Mouse (Mus musculus): ENCODE measurements around the gene Fam160b1.

Gene Fam160b1

DNA sequence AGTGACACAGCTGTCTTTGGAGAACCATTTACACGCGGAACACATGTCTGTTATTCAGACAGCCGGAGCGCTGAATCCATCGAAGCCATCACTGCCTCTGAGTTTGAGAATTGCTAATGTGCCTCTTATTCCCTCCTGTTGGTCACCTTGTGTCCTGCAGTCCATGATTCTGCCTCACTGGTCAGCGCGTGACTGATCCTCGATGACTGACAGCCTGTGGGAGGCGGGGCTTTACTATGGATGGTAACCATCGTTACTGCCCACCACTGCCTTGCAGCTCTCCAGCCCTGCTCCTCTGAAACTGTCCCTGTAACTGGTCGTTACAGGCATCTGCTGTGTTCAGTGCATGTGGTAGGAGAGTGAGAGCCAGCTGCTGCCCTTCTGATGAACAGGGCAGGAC lies 15.3 kb downstream of the Fam160b1 start:
- no peak for TF ChIP-seq GATA4 (IDR thresholded peaks at IDR 0.05; ENCODE audit: insufficient replicate concordance, low read length)

DNA sequence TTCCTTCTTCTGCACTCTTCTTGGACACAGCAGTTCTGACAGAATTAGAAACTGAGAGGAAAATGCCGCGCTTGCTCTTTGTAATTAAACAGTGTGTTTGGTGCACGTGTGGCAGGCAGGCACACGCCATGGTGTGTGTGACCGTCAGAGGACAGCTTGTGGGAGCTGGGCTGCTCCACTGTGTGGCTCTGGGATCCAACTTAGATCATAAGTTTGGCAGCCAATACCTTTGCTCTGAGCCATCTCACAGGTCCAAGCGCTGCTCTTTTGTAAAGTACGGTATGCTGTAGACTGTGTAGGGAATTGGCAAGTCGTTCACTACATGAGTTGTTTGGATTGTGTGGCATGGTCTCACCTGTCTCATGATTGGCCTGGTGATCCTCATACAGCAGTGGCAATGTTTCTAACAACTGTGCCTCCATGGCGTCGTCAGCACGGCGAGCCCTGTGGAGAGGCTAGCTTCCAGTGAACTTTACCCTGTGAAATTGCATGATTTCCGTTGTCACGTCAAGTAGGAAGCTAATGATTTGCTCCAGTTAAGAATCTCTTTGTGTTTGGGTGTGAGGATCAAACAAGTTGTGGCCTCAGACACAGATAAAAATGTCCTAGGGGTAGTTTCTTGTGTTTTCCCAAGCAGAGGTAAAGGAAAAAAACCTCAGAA lies 16.7 kb downstream of the Fam160b1 start:
- no peak for TF ChIP-seq GATA4 (IDR thresholded peaks at IDR 0.05; ENCODE audit: insufficient replicate concordance, low read length)

DNA sequence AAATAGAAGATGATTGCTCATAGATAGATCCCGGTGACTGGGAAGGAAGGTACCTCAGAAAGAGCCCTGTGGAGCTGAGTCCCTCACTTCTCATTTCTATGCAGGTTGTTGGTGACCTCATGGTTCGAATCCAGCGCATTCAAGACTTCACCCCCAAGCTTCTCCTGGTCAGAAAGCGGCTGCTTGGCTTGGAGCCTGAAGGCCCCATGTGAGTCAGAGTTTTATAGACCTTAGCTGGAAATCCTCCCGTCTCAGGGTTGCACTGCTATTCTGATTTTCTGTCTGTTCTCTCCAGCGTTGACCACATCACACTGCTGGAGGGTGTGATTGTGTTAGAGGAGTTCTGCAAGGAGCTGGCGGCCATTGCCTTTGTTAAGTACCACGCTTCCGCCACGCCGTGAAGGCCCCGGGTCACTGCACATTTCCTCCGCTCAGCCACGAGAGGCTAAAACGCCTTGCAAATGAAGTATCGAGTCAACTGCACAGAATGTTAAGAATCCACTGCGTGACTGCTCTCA lies 25.8 kb downstream of the Fam160b1 start:
- no peak for TF ChIP-seq GATA4 (IDR thresholded peaks at IDR 0.05; ENCODE audit: insufficient replicate concordance, low read length)

DNA sequence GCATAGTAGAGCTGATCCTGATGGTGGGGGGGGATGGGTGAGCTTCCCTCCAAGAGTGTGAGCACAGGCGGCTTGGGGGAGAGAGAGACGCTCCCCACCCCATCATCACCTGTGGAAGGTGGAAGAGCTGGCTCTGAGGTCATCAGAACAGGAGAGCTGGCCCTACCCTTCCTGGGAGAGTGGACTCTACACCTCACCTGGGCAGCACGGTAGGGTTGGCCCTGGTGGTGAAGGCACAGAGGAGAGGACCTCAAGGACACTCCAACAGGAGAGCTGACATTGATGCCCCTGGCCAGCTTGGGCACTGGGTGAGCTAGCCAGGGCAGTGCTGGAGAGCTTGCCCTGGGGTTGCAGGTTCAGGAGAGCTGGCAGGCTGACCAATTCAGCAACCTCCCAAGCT lies 31.1 kb downstream of the Fam160b1 start:
- no peak for TF ChIP-seq GATA4 (IDR thresholded peaks at IDR 0.05; ENCODE audit: insufficient replicate concordance, low read length)

DNA sequence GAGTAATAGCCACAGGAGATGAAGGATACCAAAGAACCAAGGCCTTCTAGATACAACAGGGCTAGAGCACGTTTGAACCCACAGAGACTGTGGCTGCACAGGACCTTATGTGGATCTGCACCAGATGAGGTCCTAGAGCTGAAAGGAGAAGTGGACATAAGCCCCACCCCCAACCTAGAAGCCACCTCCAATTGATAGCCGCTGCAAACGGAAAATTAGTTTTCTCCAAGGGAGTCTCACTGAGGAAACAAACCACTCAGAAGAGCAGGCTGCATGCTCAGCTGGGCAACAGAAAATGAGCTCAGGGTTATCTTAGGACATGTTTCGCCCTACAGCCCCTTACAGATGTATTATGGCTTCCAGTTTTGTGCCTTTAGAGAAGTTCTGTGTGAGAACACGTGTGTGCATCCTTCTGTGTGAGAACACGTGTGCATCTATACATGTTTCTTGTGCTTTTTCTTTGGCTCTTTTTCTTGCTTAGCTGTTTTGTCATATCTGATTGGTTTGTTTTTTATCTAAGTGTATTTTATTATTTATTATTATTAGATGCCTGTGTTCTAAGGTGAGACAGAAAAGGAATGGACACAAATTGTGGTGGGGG lies 33.0 kb downstream of the Fam160b1 start:
- no peak for TF ChIP-seq GATA4 (IDR thresholded peaks at IDR 0.05; ENCODE audit: insufficient replicate concordance, low read length)

DNA sequence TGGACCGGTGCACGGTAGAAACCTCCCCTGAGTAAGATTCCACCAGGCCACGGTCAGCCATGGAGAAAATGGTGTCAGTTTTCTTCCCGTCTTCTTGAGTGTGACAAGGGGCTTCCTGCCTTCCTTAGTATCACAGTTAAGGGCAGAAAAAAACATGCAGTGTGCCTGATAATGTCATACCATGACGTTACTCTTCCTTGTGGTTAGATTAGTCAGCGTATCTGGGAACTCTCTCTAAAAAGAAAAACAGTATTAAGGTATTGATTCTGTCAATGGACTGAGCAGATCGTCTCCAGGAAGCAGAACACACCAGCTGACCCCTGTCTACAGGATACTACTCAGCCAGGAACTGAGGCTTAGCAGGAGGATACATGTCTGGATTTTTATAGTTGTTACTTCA lies 36.1 kb downstream of the Fam160b1 start:
- TF ChIP-seq GATA4 (IDR thresholded peaks at IDR 0.05; ENCODE audit: insufficient replicate concordance, low read length), result no peak

DNA sequence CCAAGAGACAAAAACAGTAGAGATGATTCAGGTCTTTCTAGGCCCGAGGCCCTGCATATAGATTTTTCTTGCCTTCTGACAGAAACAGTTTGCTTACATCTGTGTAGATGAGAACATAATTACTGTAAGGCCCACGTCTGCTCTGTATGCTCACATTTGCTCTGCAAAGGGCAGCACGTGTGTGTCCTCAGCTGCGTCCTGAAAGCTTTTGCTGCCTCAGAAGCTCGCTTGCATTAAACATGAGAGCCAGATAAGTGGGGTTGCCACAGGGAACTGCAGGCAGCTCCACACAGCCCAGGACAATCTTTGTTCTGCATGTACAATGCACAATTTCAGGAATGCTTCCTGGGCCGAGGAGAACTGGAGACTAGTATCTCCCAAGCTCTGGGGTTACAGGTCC lies 41.9 kb downstream of the Fam160b1 start:
- no peak for TF ChIP-seq GATA4 (IDR thresholded peaks at IDR 0.05; ENCODE audit: insufficient replicate concordance, low read length)

DNA sequence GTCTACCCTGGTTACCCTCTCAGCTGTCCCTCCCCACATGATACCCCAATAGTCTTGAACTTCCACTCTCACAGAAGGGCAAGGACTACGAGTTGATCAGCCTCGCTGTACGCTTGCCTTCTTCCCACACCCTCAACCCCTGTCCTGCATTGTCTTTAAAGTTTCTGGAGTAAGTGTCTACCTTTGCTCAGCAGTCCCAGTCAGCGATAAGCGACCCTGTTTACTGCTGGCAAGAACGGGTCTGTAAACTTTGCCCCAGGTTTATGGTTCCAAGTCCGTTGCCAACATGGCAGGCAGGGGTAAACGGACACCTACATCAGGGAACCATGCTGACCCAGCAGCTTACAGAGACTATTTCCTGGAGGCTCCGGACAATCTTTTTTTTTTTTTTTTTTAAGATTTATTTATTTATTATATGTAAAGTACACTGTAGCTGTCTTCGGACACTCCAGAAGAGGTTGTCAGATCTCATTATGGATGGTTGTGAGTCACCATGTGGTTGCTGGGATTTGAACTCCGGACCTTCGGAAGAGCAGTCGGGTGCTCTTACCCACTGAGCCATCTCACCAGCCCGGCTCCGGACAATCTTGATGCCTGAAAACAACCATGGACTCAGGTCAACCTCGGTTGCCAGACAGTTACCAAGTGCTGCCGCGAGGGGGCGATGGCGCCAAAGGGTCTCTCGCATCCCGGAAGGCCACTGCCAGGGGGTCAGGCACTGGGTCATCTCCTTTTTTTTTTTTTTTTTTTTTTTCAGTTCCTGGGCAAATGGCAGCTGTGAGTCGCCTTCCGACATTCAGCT lies 43.4 kb downstream of the Fam160b1 start:
- TF ChIP-seq GATA4 (IDR thresholded peaks at IDR 0.05; ENCODE audit: insufficient replicate concordance, low read length), result no peak

DNA sequence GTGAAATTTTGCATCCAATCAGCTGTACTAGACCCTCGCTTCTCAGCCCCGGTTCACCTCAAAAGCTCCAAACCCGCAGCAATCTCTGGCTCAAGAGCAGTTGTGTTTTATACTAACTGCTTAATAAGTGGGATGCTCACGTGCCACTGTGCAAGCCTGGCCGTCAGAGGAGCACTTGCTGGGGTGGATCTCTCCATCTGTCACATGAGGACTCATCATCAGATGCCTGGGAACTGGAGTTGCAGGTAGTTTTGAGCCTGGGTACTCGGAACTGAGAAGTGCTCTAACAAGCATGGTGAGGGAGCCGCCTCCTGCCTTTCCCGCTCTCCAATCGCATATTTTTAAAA lies 44.0 kb downstream of the Fam160b1 start:
- TF ChIP-seq GATA4 (IDR thresholded peaks at IDR 0.05; ENCODE audit: insufficient replicate concordance, low read length), result no peak

DNA sequence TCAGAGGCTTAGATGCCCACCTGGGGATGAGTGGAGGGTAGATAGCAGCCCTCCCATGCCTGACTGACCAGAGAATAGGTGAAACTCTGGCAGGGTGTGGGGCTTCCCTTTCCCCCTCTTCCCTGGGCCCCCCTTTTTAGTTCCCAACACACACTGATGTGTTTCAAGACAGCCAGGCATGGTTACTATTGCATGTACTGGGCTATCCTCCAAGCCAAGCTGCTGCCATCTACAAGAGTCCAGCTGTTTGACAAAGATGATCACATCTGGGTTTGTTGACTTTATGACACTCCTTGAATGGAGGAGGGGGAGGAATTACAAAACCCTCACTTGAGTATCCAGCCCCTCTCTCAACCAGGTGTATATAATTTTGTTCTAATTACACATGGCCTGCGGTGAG lies 47.5 kb downstream of the Fam160b1 start:
- no peak for TF ChIP-seq GATA4 (IDR thresholded peaks at IDR 0.05; ENCODE audit: insufficient replicate concordance, low read length)

DNA sequence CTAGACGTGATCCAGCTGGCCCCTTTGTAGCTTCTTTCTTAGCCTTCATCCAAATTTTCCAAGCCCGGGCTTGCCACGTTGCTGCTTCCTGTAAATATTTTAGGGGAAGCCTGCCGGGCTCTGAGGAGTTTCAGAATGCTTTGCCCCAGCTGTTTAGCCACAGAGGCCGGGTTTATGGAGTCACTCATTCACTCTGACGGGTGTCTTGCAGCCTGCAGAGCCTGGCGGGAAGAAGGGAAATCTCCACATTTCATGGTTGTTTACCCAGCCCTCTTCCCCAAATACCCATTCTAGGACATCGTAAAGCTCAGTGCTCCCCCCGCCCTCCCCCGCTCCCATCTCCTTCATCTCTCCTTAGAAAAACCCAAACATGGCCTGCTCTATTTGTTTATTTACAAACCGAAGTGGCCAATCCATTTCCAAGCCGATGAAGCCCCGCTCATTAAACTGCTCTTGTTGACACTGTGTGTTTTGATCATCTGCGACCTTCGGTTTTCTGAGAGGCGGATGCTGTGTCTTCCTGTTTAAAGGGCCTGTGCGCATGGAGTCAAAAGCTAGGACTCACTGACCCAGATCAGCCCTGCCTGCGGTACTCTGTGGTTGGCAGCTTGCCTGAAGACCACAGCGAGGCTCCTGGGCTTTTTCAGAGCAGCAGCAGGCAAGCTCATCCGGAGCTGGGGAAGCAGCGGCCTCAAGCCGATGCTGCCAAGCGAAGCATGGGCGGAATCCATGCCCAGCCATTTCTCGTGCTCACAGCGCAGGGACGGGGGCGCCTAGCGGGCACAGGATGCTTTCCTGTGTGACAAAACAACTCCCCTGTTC lies 51.1 kb downstream of the Fam160b1 start:
- TF ChIP-seq GATA4 (IDR thresholded peaks at IDR 0.05; ENCODE audit: insufficient replicate concordance, low read length), result no peak; the same call in 1 of the 2 replicates

DNA sequence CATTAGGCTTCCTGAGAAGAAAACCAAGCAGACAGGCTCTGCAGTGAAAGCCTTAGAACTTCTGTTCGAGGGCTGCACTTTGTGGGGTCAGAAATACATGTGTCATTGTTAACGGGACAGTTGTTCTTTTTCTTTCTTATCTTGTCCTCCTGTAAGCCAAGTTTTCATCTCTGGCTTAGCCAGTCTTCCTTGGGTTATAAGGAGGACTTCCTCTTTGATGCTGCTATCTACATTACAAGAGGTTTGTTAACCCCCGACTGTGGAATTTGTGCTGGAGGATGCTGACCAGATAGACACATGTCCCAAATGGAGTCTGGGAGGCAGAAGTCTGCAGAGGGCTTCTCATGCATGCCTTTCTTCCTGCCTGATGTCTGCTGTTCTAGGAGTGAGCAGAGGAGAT lies 52.7 kb downstream of the Fam160b1 start:
- TF ChIP-seq GATA4 (IDR thresholded peaks at IDR 0.05; ENCODE audit: insufficient replicate concordance, low read length), result no peak

DNA sequence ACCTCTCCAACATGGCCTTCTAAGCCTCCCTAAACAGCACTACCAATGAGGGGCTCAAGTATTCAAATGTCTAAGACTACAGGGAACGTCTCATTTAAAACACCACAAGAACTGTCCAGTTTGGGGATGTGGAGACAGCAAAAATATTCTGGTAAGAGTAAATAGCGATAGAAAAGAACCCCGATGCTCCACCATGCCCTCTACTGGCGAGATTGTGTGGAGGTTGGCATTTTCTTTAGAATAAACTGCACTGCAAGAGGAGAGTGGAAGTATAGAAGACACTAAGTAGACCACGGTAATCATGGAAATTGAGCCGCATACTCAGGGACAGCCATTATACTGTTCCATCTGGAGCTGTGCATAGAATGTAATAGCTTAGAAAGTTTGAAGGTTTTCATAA lies 53.4 kb downstream of the Fam160b1 start:
- no peak for TF ChIP-seq GATA4 (IDR thresholded peaks at IDR 0.05; ENCODE audit: insufficient replicate concordance, low read length)

DNA sequence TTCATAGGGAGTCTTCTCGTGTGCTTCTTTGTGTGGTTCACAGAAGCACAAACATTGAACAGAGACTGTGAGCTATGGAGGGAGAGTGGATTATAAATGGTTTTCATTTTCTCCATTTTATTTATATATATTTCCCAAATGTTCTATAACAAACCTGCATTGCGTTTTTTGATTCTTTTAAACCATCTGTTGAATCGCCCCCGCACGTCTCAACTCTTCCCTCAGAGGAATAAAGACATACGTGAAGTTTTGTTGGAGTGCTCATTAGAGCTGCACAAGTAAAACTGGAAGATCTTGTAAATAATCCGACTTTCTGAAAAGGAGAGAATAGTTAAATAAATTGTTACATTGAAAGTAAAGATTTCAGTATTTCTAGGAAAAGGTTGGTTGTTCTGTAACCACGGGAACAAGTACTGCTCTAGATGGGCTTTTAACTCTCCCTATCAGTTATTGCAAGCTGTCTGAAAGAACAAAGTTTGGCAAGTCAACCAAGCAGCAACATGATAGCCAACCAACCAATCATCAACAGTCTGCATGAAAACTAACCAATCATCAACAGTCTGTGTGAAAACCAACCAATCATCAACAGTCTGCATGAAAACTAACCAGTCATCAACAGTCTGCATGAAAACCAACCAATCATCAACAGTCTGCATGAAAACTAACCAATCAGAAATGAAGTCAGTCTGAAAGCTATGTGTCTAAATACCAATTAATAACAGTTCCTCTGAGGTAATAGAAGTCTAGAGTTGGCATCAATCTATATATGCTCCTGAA lies 54.7 kb downstream of the Fam160b1 start:
- no peak for TF ChIP-seq GATA4 (IDR thresholded peaks at IDR 0.05; ENCODE audit: insufficient replicate concordance, low read length)
